Mouse (Mus musculus) stomach, postnatal 0 days (tissue): ENCODE measurements around the gene Tcp10a. TPM values are rescaled to one million over a fixed set of nuclear protein-coding genes. Genes with fewer than 3 reads are reported as not detected.
"Not testable (repeated sequence)": the region's sequence is repeated elsewhere in the genome, so short reads cannot be mapped to it uniquely, and the experiment has no call there.

ENCODE experiments used
- ATAC-seq: fragments of 200-750 bp; cut with Nextera tagmentation; 2 replicates; pipeline ENCODE4 v1.8.0; 2017; ENCODE audit not compliant: low FRiP score, low TSS enrichment
- DNase-seq: peaks from one replicate; pipeline ENCODE4 v3.0.0-alpha.2; 2016; ENCODE audit warnings: low spot score
- H3K27ac ChIP-seq: fragments of 300-500 bp; sonication (generic); replicated peaks from 2 replicates; pipeline ENCODE4 v1.5.1; 2014; ENCODE audit warnings: mild to moderate bottlenecking, control low read depth
- H3K27me3 ChIP-seq: fragments of 300-500 bp; sonication (generic); 2 replicates; pipeline ENCODE4 v1.6.1; 2014; ENCODE audit warnings: low read length; ENCODE audit not compliant: control insufficient read depth, insufficient read depth
- H3K36me3 ChIP-seq: fragments of 300-500 bp; sonication (generic); 2 replicates; pipeline ENCODE4 v1.6.1; 2014; ENCODE audit warnings: low read length, mixed read lengths; ENCODE audit not compliant: control insufficient read depth, insufficient read depth
- H3K4me1 ChIP-seq: fragments of 300-500 bp; sonication (generic); replicated peaks from 2 replicates; pipeline ENCODE4 v1.6.1; 2014; ENCODE audit warnings: antibody characterized with exemption; ENCODE audit not compliant: control insufficient read depth, insufficient read depth
- H3K4me2 ChIP-seq: fragments of 300-500 bp; sonication (generic); replicated peaks from 2 replicates; pipeline ENCODE4 v1.6.1; 2014; ENCODE audit warnings: low read depth, mild to moderate bottlenecking, control low read depth, moderate library complexity
- H3K4me3 ChIP-seq: fragments of 300-500 bp; sonication (generic); 2 replicates; pipeline ENCODE4 v1.5.1; 2014; ENCODE audit warnings: low read depth, low read length, control low read depth
- H3K9ac ChIP-seq: fragments of 300-500 bp; sonication (generic); 2 replicates; pipeline ENCODE4 v1.6.1; 2014; ENCODE audit warnings: mild to moderate bottlenecking, low read length, control low read depth, mixed read lengths
- H3K9me3 ChIP-seq: fragments of 300-500 bp; sonication (generic); 2 replicates; pipeline ENCODE4 v1.6.1; 2016; ENCODE audit warnings: low read length; ENCODE audit not compliant: control insufficient read depth
- WGBS: fragments of 180-500 bp; shearing (Covaris S2); extraction: QIAGEN DNeasy Blood & Tissue Kit; methylation state at CpG from one replicate; pipeline ENCODE4 v1.1.7; 2014; 5-methylcytosine and 5-hydroxymethylcytosine counted together
- polyA plus RNA-seq: library from polyadenylated mRNA; unstranded; fragments of >200 nt; fragmentation: Nextera tagmentation; extraction: Ambion mirVana; gene quantifications from 2 replicates; pipeline ENCODE4 v1.2.1, GENCODE M21; 2015

Tcp10a gene
- polyA plus RNA-seq, 1 experiment from 2014 or later = not detected

GRCm38 (mm10) chr17:7352596-7352995 lies 28.1 kb downstream of the Tcp10a start, which contains the start of gene Ttll2:
Gene Ttll2, minus strand, starts transcription at chr17:7352696.
- not testable (repeated sequence) for H3K4me2 ChIP-seq, H3K9me3 ChIP-seq, H3K4me1 ChIP-seq, DNase-seq, H3K36me3 ChIP-seq, H3K4me3 ChIP-seq, H3K27me3 ChIP-seq, H3K27ac ChIP-seq, ATAC-seq, H3K9ac ChIP-seq
- WGBS = 83% methylated on average over 1 of the region's 1 CpGs

GRCm38 (mm10) chr17:7359806-7360205 lies 35.4 kb downstream of the Tcp10a start:
- ATAC-seq, DNase-seq, H3K4me1 ChIP-seq, H3K9me3 ChIP-seq, H3K36me3 ChIP-seq, H3K27me3 ChIP-seq, H3K9ac ChIP-seq, H3K4me3 ChIP-seq, H3K27ac ChIP-seq, H3K4me2 ChIP-seq: not testable (repeated sequence)
- 88% methylated on average over 4 of the region's 4 CpGs for WGBS

- WGBS = 79% methylated on average over 8 of the region's 9 CpGs
- H3K27me3 ChIP-seq = not testable (repeated sequence)
Observed at GRCm38 (mm10) chr17:7360749-7361465, 36.5 kb downstream of the Tcp10a start.

GRCm38 (mm10) chr17:7365615-7366014 lies 41.2 kb downstream of the Tcp10a start:
- not testable (repeated sequence) for DNase-seq, H3K4me3 ChIP-seq, H3K27ac ChIP-seq, H3K36me3 ChIP-seq, H3K4me2 ChIP-seq, H3K9ac ChIP-seq, ATAC-seq, H3K4me1 ChIP-seq, H3K9me3 ChIP-seq, H3K27me3 ChIP-seq
- WGBS = no CpG with 5 or more reads among the region's 3 CpGs

More at GRCm38 (mm10) chr17:7360749-7361465, 36.5 kb downstream of the Tcp10a start:
- not testable (repeated sequence) for H3K27ac ChIP-seq, H3K9me3 ChIP-seq, H3K4me3 ChIP-seq, DNase-seq, ATAC-seq, H3K36me3 ChIP-seq, H3K9ac ChIP-seq, H3K4me1 ChIP-seq, H3K4me2 ChIP-seq

- H3K27ac ChIP-seq, H3K4me1 ChIP-seq, H3K4me2 ChIP-seq, H3K36me3 ChIP-seq, H3K4me3 ChIP-seq, H3K27me3 ChIP-seq, H3K9ac ChIP-seq, H3K9me3 ChIP-seq, DNase-seq, ATAC-seq: not testable (repeated sequence)
- WGBS = no CpG with 5 or more reads among the region's 1 CpGs
Observed at GRCm38 (mm10) chr17:7366265-7366664, 41.8 kb downstream of the Tcp10a start.

GRCm38 (mm10) chr17:7366676-7367374 lies 42.4 kb downstream of the Tcp10a start:
- not testable (repeated sequence) for ATAC-seq, H3K36me3 ChIP-seq, H3K9ac ChIP-seq, H3K4me1 ChIP-seq, H3K4me2 ChIP-seq, H3K27me3 ChIP-seq, H3K4me3 ChIP-seq, H3K27ac ChIP-seq, DNase-seq, H3K9me3 ChIP-seq
- WGBS = 22% methylated on average over 3 of the region's 7 CpGs

GRCm38 (mm10) chr17:7369401-7369800 lies 45.0 kb downstream of the Tcp10a start:
- H3K27ac ChIP-seq, H3K4me3 ChIP-seq, H3K4me1 ChIP-seq, H3K9me3 ChIP-seq, DNase-seq, H3K27me3 ChIP-seq, H3K9ac ChIP-seq, ATAC-seq, H3K4me2 ChIP-seq, H3K36me3 ChIP-seq: not testable (repeated sequence)
- 74% methylated on average over 4 of the region's 6 CpGs for WGBS

- not testable (repeated sequence) for H3K27me3 ChIP-seq, H3K4me2 ChIP-seq, H3K27ac ChIP-seq, H3K9ac ChIP-seq, H3K4me1 ChIP-seq, H3K9me3 ChIP-seq, DNase-seq, ATAC-seq, H3K36me3 ChIP-seq, H3K4me3 ChIP-seq
- WGBS = 53% methylated on average over 2 of the region's 5 CpGs
Observed at GRCm38 (mm10) chr17:7371879-7372278, 47.4 kb downstream of the Tcp10a start, which contains the start of gene Gm49630. Gene Gm49630, minus strand, starts transcription at chr17:7371979.
